Mouse (Mus musculus) forebrain, postnatal 0 days (tissue): ENCODE measurements around the gene Supt6. TPM values are rescaled to one million over a fixed set of nuclear protein-coding genes. Genes with fewer than 3 reads are reported as not detected.

ENCODE experiments used
- ATAC-seq: fragments of 200-750 bp; cut with Nextera tagmentation; 2 replicates; pipeline ENCODE4 v1.8.0; 2017; ENCODE audit warnings: mild to moderate bottlenecking, moderate library complexity
- DNase-seq: peaks from one replicate; pipeline ENCODE4 v3.0.0-alpha.2; 2015
- H3K27ac ChIP-seq: fragments of 300-500 bp; sonication (generic); 2 replicates; pipeline ENCODE4 v1.5.1; 2014; ENCODE audit warnings: low read depth, mild to moderate bottlenecking, antibody characterized with exemption, low read length, moderate library complexity, mixed read lengths
- H3K27me3 ChIP-seq: fragments of 300-500 bp; sonication (generic); 2 replicates; pipeline ENCODE4 v1.6.1; 2014; ENCODE audit warnings: mild to moderate bottlenecking, low read length, mixed read lengths; ENCODE audit not compliant: insufficient read depth
- H3K36me3 ChIP-seq: fragments of 300-500 bp; sonication (generic); 2 replicates; pipeline ENCODE4 v1.6.1; 2014; ENCODE audit warnings: mild to moderate bottlenecking, moderate library complexity; ENCODE audit not compliant: insufficient read depth
- H3K4me1 ChIP-seq: fragments of 300-500 bp; sonication (generic); 2 replicates; pipeline ENCODE4 v1.6.1; 2014; ENCODE audit warnings: antibody characterized with exemption; ENCODE audit not compliant: insufficient read depth
- H3K4me2 ChIP-seq: fragments of 300-500 bp; sonication (generic); 2 replicates; pipeline ENCODE4 v1.6.1; 2014; ENCODE audit warnings: low read depth, mild to moderate bottlenecking, moderate library complexity
- H3K4me3 ChIP-seq: fragments of 300-500 bp; sonication (generic); 2 replicates; pipeline ENCODE4 v1.5.1; 2014; ENCODE audit warnings: low read depth, low read length, mixed read lengths
- H3K9ac ChIP-seq: fragments of 300-500 bp; sonication (generic); 2 replicates; pipeline ENCODE4 v1.6.1; 2014; ENCODE audit warnings: mild to moderate bottlenecking
- H3K9me3 ChIP-seq: fragments of 300-500 bp; sonication (generic); 2 replicates; pipeline ENCODE4 v1.6.1; 2016; ENCODE audit warnings: low read length
- CTCF ChIP-seq: sonication (generic); IDR thresholded peaks from 2 replicates; pipeline ENCODE4 v1.5.1; 2016; ENCODE audit warnings: antibody characterized with exemption, control low read depth, low read depth
- WGBS: fragments of 180-500 bp; shearing (Covaris S2); extraction: QIAGEN DNeasy Blood & Tissue Kit; methylation state at CpG from one replicate; pipeline ENCODE4 v1.1.7; 2014; 5-methylcytosine and 5-hydroxymethylcytosine counted together
- polyA plus RNA-seq: library from polyadenylated mRNA; unstranded; fragments of >200 nt; fragmentation: Nextera tagmentation; extraction: Ambion mirVana; gene quantifications from 2 replicates; pipeline ENCODE4 v1.2.1, GENCODE M21; 2015
- total RNA-seq: library from RNA; depleted of rRNA; stranded (reverse); fragments of >200 nt; gene quantifications from 2 replicates; pipeline ENCODE4 v1.2.3, GENCODE M21; 2014

Supt6 gene
- total and polyA plus RNA-seq, 2 experiments from 2014 or later, result 21.6 to 44.1 TPM

GRCm38 (mm10) chr11:78223586-78223985 is 22.2 kb downstream of the Supt6 start:
- H3K4me3 ChIP-seq, result no peak overlapping the region
- WGBS, result 93% methylated on average over 4 of the region's 4 CpGs
- no peak overlapping the region for H3K4me2 ChIP-seq
- no peak for DNase-seq
- no peak for TF ChIP-seq CTCF
- no peak overlapping the region for H3K9ac ChIP-seq
- H3K27ac ChIP-seq, result no peak overlapping the region
- no peaks in the 10 kb centered on the region for H3K4me1 ChIP-seq
- H3K36me3 ChIP-seq, result peaks cover 96% of the 10 kb centered on the region
- no peak for ATAC-seq
- H3K9me3 ChIP-seq, result no peaks in the 10 kb centered on the region
- no peaks in the 10 kb centered on the region for H3K27me3 ChIP-seq

- Histone ChIP-seq H3K27ac (0 out of 2 replicates have a peak overlapping the region, but pooled peaks have one; percentile 59), H3K27me3 (no peaks in the 10 kb centered on the region), H3K4me2 (no peak overlapping the region), H3K36me3 (peaks cover 96% of the 10 kb centered on the region), H3K4me1 (no peaks in the 10 kb centered on the region), H3K9ac (no peak overlapping the region), H3K4me3 (no peak overlapping the region), H3K9me3 (no peaks in the 10 kb centered on the region)
- ATAC-seq (peak; percentile 94), DNase-seq (no peak)
- 80% methylated on average over 11 of the region's 11 CpGs for WGBS
- no peak for TF ChIP-seq CTCF
These were observed 30.0 kb downstream of the Supt6 start for GRCm38 (mm10) chr11:78215709-78216317.

- peaks cover 98% of the 10 kb centered on the region for H3K36me3 ChIP-seq
- no peaks in the 10 kb centered on the region for H3K9me3 ChIP-seq
- ATAC-seq (no peak), DNase-seq (no peak)
- H3K9ac ChIP-seq, result no peak overlapping the region
- no peaks in the 10 kb centered on the region for H3K27me3 ChIP-seq
- no peak overlapping the region for H3K27ac ChIP-seq
- no peak overlapping the region for H3K4me3 ChIP-seq
- no peak for TF ChIP-seq CTCF
- no peaks in the 10 kb centered on the region for H3K4me1 ChIP-seq
- no peak overlapping the region for H3K4me2 ChIP-seq
- WGBS, result 96% methylated on average over 14 of the region's 14 CpGs
These were observed 32.5 kb downstream of the Supt6 start for GRCm38 (mm10) chr11:78213086-78213817.

- TF ChIP-seq CTCF, result no peak
- H3K4me1 ChIP-seq, result no peaks in the 10 kb centered on the region
- no peaks in the 10 kb centered on the region for H3K27me3 ChIP-seq
- no peak overlapping the region for H3K9ac ChIP-seq
- peaks cover 98% of the 10 kb centered on the region for H3K36me3 ChIP-seq
- no peaks in the 10 kb centered on the region for H3K9me3 ChIP-seq
- DNase-seq (no peak), ATAC-seq (no peak)
- H3K27ac ChIP-seq, result no peak overlapping the region
- 92% methylated on average over 5 of the region's 5 CpGs for WGBS
- H3K4me3 ChIP-seq, result no peak overlapping the region
- no peak overlapping the region for H3K4me2 ChIP-seq
These were observed 34.3 kb downstream of the Supt6 start for GRCm38 (mm10) chr11:78211513-78211912.

- WGBS, result 83% methylated on average over 7 of the region's 7 CpGs
- peaks cover 98% of the 10 kb centered on the region for H3K36me3 ChIP-seq
- TF ChIP-seq CTCF, result no peak
- H3K4me1 ChIP-seq, result no peaks in the 10 kb centered on the region
- DNase-seq, result no peak
- no peak overlapping the region for H3K4me3 ChIP-seq
- H3K27me3 ChIP-seq, result no peaks in the 10 kb centered on the region
- no peaks in the 10 kb centered on the region for H3K9me3 ChIP-seq
- H3K27ac ChIP-seq, result no peak overlapping the region
- no peak overlapping the region for H3K9ac ChIP-seq
- H3K4me2 ChIP-seq, result no peak overlapping the region
- no peak for ATAC-seq
These were observed 35.2 kb downstream of the Supt6 start for GRCm38 (mm10) chr11:78210615-78211014.

GRCm38 (mm10) chr11:78209886-78210285 is 35.9 kb downstream of the Supt6 start:
- no peaks in the 10 kb centered on the region for H3K27me3 ChIP-seq
- no peaks in the 10 kb centered on the region for H3K4me1 ChIP-seq
- WGBS, result 98% methylated on average over 6 of the region's 6 CpGs
- H3K9ac ChIP-seq, result no peak overlapping the region
- no peak overlapping the region for H3K4me3 ChIP-seq
- H3K9me3 ChIP-seq, result no peaks in the 10 kb centered on the region
- ATAC-seq (no peak), DNase-seq (no peak)
- H3K4me2 ChIP-seq, result no peak overlapping the region
- TF ChIP-seq CTCF, result no peak
- no peak overlapping the region for H3K27ac ChIP-seq
- H3K36me3 ChIP-seq, result peaks cover 94% of the 10 kb centered on the region

GRCm38 (mm10) chr11:78207190-78207589 is 38.6 kb downstream of the Supt6 start:
- no peak overlapping the region for H3K27ac ChIP-seq
- no peaks in the 10 kb centered on the region for H3K9me3 ChIP-seq
- no peak for DNase-seq
- H3K4me3 ChIP-seq, result no peak overlapping the region
- WGBS, result 91% methylated on average over 7 of the region's 7 CpGs
- no peaks in the 10 kb centered on the region for H3K4me1 ChIP-seq
- no peak overlapping the region for H3K4me2 ChIP-seq
- TF ChIP-seq CTCF, result no peak
- no peak for ATAC-seq
- no peak overlapping the region for H3K9ac ChIP-seq
- H3K36me3 ChIP-seq, result peaks cover 72% of the 10 kb centered on the region
- no peaks in the 10 kb centered on the region for H3K27me3 ChIP-seq
